Mouse (Mus musculus): ENCODE measurements at regions not wholly inside any gene's neighbourhood (a gene's known extent, or its start where the extent isn't known, plus 50 kb on each side); places are given as distances from the start of the nearest gene placed in this dataset.

DNA sequence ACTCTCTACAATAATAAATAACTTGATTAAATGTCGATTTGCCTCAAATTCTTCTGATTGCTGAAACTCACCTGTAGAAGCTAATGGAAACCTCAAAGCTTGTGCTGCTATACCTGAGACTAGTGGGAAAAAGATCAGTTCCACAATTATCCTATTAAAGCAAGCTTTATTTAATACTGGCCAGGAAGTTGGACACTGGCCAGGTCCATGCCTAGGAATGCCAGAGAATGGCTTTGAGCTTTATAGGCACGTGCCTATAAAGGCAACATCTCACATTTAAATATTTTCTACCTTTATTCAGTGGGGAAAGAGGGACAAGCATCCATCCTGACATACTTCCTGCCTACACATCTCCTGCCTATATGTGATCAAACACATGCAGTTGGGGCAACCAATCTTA, 575.8 kb downstream of the Cypt12 start:
- TF ChIP-seq CTCF (IDR thresholded peaks at IDR 0.05; ENCODE audit: control insufficient read depth, insufficient read depth, low read length) (no peak), POLR2A (IDR thresholded peaks at IDR 0.05; ENCODE audit: borderline replicate concordance, control insufficient read depth, low read depth, low read length) (no peak)

All from bone marrow, adult 2 months (tissue).